Mouse (Mus musculus): ENCODE data around the gene Ylpm1. TPM values are rescaled to one million over a fixed set of nuclear protein-coding genes. Genes with fewer than 3 reads are reported as not detected.

The Ylpm1 gene
- total RNA-seq, 2 experiments from 2014 or later = 14.7 to 15.6 TPM

DNA sequence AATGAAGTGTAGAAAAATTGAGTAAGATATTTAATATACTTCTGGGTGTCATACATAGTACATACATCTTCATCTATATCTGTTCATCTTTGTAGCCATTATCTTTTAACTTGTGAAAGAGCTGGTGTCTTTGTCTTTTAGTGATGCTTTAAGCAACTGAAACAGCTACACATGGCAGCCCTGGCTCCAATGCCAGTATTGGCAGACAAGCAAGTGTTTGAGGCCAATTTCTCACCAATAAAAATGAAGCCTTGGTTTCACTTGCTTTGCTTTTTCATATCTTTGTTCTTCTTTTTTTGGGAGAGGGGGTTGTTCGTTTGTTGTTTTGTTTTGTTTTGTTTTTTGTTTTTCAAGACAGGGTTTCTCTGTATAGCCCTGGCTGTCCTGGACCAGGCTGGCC lies 10.1 kb downstream of the Ylpm1 start:
- no peak for DNase-seq
- intact Hi-C loops (cut with DNase I) = no loop called here

DNA sequence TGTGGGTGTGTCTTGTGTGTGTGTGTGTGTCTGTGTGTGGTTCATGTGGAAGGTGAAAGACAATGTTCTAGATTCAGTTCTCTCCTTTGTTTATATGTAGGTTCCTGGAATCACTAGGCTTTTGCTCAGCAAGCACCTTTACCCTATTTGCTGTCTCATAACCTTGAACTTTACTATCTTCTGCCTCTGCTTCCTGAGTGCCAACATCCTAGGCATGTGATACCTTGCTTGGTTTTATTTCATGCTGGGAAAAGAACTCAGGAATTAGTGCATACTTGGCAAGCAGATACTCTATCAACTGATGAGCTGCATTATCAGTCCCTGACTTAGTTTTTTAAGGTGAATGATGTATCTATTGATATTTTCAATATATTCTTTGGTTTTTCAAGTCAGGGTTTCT lies 10.9 kb downstream of the Ylpm1 start:
- intact Hi-C loops (cut with DNase I) = no loop called here

DNA sequence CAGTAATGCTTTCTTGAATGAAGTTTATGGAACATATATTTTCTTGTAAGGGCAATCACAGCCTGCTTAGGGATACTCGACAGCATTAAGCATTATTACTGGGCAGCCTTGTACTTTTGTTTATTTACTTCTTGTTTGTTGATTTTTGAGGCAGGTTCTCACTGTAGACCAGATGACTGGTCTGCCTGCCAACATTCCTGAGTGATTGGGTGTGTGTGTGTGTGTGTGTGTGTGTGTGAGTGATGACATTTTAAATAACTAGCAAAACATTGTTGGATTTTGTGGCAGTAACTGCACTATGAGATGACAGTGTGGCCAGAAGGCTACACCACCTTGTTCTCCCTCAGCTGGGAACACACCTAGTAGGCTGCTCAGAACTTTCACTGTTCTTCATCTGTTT lies 13.7 kb downstream of the Ylpm1 start:
- DNase-seq = no peak
- intact Hi-C loops (cut with DNase I) = no loop called here

More for the DNA sequence above, 10.9 kb downstream of the Ylpm1 start:
- DNase-seq = no peak

DNA sequence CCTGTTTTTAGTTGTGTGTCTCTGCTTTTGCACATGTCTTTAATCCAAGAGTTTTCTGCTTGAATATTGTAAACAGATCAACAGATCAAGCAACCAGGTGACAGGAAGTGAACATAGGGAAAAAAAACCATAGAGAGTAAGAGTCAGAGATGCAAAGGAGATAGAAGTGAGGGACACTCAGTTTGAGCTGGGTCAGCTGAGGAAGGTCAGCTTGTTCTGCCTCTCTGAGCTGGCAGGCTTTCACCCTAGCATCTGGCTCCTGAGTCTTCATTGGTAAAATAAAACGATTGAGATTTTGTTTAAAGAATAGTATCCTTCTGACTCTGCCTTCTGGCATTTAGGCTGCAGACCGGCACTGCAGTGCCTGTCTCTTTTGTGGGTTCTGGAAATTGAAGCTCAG lies 14.4 kb downstream of the Ylpm1 start:
- DNase-seq = no peak
- intact Hi-C loops (cut with DNase I) = no loop called here

DNA sequence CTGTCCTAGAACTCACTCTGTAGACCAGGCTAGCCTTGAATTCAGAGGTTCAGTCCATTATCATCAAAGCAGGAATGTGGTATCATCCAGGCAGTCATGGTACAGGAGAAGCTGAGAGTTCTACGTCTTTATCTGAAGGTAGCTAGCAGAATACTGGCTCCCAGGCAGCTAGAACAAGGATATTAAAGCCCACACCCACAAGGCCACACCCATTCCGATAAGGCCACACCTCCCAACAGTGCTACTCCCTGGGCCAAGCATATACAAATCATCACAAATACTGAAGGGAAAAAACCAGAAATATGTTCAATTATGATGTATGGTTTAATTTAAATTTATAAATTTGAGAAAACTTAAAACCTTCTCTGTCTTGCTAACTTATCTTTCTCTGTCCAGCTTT lies 16.1 kb downstream of the Ylpm1 start:
- DNase-seq = no peak
- intact Hi-C loops (cut with DNase I) = no loop called here

DNA sequence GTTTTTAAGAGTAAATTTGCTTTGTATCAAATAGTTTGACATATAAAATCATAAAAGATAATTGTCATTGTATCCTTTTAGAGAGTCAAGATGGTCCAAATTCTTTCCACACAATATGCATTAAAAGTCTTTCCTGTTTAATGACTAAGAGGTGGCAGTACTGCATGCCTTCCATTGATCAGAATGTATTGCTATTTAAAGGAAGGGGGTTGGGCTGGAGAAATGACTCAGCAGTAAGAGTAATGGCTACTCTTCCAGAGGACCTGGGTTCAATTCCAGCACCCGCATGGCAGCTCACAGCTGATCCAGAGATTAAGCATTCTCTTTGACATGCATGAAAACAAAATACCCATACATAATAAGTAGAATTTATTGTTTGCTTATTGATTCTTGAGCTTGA lies 25.9 kb downstream of the Ylpm1 start:
- DNase-seq = no peak
- intact Hi-C loops (cut with DNase I) = no loop called here

DNA sequence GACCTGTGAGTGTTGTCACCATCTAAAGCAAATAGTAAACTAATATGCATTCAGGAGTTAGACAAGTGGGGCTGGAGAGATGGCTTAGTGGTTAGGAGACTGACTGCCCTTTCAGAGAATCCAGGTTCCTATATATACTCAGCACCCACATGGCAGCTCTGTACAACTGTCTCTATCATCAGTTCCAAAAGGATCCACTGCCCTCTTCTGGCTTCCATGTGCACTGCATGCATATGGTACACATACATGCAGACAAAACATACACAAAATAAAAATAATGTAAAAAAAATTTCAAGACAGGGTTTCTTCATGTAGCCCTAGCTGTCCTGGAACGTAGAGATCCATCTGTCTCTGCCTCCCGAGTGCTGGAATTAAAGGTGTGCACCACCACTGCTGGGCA lies 36.6 kb downstream of the Ylpm1 start:
- intact Hi-C loops (cut with DNase I) = loop anchor here (10.0 kb wide), 1 partner anchor 248 kb away; no protein-coding TSS in a partner anchor
- no peak for DNase-seq

DNA sequence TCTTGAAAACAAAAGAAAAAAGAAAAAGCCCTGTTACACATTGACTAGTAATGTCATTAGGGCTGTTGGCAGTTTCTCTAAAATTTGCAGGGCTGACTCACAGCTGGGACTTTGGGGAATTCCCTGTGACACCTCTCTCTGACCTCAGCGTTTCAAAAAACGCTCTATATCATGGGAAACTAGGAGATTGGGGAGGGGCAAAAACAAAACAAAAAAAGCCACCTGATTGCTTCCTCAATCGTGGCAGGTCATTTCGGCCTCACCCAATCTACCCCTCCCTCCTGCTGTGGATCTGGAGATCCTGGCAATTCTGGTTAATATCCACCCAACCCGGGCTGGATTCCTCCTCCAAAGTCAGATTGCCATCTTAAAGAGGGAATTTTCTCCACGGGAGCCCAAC lies 55.1 kb downstream of the Ylpm1 start:
- DNase-seq = no peak
- intact Hi-C loops (cut with DNase I) = no loop called here

DNA sequence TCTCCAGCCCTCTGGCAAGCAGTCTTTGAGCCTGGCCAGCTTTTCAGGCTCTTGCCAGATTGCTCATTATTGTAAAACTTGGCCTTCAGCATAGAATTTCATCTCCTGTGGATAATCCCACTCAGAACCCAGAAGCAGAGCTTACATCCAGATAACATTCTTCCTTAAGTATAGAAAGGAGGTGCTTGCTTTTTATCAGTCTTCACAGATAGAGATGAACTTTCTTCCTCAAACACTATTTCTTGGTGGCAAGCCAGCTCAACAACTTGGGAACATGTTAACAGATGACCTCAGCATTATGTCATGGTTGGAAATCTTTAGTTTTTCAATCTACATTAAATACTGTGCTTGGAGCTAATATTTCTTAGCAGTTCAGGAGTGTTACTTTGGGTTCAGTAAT lies 74.9 kb downstream of the Ylpm1 start:
- DNase-seq = no peak
- intact Hi-C loops (cut with DNase I) = no loop called here

DNA sequence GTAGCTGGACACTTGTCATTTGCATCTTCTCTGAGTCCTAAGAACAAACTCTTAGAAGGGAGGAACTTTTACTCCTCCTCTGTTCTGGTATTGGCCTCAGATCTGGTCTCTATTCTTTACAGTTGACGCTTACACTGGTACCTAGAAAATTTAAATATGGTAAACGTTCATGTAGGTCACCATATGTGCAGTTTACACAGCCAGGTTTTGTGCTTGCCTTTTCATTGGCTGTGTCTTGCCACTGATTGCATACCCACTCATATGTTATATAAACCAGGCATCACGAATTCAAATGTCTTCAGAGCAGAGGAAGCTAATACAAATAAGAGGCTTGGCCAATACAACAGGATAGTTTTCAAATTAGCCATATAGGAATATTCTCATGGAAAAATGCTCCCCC lies 81.0 kb downstream of the Ylpm1 start:
- intact Hi-C loops (cut with DNase I) = no loop called here
- DNase-seq = no peak

DNA sequence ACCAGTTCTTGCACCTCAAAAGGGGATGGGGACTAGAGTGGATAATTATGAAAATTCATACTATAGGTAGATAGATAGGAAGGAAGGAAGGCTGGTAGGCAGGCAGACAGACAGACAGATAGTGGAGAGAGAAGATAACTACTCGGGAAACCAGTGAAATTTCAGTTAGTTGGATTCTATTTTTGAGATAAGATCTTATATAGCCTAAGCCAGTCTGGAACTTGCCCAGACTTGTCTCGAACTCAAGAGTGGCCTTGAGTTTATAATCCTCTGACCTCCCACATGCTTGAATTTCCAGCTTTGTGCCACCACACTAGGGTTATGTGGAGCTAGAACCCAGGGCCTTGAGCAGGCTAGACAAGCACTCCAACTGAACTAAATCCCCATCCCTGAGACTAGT lies 88.1 kb downstream of the Ylpm1 start:
- DNase-seq = no peak
- intact Hi-C loops (cut with DNase I) = no loop called here

DNA sequence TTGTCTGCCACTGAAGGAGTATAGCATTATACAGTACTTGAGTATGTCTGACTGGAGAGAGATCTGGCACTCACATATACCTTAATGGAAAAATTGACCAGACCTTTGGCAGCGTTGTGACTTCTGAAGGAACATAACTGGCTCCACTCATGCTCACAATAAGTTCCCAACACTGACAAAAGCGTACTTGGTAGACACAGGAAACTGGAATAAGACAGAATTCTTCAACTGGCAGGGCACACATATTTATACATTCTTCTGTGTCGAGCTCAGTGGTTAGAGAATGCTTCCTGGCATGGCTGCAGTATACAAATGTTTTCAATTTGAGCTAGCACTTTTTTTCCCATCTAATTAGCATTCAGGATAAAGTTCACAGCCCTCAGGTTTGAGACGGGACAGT lies 88.8 kb downstream of the Ylpm1 start:
- DNase-seq = no peak
- intact Hi-C loops (cut with DNase I) = no loop called here

DNA sequence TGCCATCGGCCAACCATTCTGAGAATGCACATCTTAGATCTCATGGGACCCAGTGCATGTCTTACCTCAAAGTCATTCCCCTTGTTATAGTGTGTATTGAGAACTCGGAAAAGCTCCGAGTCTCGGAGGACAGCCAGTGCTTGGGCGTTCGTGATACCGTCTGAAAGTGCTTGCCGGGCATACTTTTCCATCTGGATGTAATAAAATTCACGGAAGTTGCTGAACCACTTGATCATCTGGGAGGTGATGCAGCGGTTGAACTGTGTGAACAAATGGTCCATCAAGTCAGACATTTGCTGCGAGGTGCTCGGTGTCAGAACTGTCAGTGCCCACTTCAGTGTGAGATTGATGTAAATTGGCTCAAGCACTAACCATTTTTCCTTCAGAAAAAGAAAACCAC lies 91.7 kb downstream of the Ylpm1 start:
- DNase-seq = no peak
- intact Hi-C loops (cut with DNase I) = no loop called here

DNA sequence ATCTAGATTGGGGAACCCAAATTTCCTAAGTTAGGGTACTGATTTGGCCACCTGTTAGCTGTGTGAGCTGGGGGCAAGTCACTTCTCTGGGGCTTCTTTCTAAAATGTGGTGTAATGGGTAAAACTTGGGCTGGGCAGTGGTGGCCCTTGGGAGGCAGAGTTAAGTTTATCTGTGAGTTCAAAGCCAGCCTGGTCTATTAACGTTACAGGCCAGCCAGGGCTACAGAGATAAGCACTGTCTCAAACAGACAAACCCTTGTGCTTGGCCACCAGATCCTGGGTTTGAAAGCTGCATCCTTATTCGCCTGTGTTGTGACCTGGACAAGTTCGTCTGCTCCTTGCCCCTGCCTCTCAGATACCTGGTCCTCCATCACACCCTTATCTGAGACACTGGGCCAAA lies 95.1 kb downstream of the Ylpm1 start:
- DNase-seq = no peak
- intact Hi-C loops (cut with DNase I) = loop anchor here (5.0 kb wide), 1 partner anchor 216 kb away; no protein-coding TSS in a partner anchor

DNA sequence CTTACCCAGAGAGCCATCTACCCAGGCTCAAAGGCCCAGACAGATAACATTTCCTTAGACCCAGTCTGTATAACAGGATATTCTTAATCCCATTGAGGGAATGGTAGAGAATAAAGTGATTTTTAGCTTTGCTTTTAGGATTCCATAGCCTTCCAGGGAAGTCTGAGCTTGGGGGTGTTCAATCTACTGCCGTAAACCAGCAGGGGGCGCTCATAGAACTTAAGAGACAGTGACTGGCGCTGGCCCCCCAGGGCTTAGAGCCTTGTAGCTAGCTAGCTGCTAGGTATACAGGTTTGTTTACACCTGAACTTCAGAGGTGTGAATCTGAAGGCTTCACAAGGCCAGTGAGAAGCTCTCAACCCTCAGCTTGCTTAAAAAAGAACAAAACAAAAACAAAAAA lies 96.1 kb downstream of the Ylpm1 start:
- DNase-seq = peak in 1 of 2 experiments; percentile 65
- intact Hi-C loops (cut with DNase I) = loop anchor here (5.0 kb wide), 1 partner anchor 215 kb away; no protein-coding TSS in a partner anchor

DNA sequence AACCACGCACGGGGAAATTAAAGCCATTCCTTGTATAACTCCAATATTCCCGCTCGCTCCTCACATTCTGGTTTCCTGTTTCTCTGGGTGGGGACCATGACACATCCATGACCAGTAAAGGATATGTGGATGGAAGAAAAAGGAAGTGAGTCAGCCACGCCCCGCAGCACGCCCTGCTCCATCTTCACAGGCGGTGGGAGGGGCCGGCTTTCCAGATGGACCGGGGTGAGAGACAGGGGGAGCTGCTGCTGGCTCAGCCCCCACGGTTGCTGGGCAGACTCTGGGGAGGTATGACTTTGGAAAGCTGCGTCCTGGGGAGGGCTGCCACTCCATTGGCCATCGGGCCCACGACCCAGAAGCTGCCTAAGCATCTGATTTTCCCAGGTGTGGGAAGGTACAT lies 97.9 kb downstream of the Ylpm1 start:
- intact Hi-C loops (cut with DNase I) = loop anchor here (5.0 kb wide), 1 partner anchor 213 kb away; no protein-coding TSS in a partner anchor
- peak; percentile 46 to 49 for DNase-seq

DNA sequence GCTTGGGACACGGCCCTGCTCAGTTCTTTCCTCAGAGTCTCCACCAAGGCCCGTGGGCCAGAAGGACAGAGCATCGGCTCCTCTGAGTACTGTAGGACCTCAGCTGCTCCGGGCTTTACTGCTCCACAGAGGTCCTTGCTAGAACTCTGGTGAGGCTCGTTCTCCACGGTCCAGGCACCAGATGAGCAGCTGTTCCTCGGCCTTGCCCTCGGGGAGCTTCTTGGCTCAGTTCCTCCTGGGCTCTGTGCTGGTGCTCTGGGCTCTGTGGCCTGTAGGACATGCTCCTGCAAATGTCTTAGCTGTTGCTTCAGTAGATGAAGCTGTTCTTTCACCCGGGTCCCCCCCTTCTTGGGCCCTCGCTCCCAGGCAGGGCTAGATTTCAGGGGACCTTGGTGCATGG lies 98.6 kb downstream of the Ylpm1 start:
- intact Hi-C loops (cut with DNase I) = loop anchor here (5.0 kb wide), 1 partner anchor 213 kb away; no protein-coding TSS in a partner anchor
- peak; percentile 50 to 59 for DNase-seq

DNA sequence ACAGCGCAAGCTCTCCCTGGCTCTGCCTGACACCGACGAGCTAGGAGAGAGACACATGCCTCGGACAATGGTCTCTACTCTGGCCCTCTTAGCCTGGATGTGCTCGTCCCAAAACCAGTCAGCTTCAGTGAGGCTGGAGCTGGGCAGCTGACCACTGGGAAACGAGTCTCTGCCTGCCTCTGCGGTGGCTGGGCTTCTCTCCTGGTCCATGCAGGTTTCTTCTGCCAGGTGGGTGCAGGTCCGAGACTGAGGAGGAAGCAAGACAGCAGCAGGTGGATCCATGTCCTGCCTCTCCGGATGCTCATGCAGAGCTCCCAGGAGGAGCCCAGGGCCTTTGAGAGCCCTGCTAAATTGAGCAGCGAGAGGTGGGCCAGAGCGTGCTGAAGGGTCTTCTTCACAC lies 99.0 kb downstream of the Ylpm1 start:
- intact Hi-C loops (cut with DNase I) = no loop called here
- DNase-seq = no peak

DNA sequence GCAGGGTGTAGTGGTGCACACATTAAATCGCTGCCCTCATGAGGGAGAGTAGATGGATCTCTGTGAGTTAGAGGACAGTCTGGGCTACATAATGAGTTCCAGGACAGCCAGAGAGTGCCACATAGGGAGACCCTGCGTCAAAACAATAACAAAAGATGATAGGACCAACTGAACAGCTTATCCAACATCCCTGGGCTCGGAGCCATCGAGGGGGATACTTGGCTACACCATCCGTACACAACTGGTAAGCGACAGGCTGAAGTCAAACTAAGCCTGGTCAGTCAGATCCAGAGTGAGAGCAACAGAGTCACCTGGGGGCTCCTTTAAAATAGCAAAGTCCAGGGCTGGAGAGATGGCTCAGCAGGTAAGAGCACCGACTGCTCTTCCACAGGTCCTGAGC lies 99.7 kb downstream of the Ylpm1 start:
- no peak for DNase-seq
- intact Hi-C loops (cut with DNase I) = no loop called here

DNA sequence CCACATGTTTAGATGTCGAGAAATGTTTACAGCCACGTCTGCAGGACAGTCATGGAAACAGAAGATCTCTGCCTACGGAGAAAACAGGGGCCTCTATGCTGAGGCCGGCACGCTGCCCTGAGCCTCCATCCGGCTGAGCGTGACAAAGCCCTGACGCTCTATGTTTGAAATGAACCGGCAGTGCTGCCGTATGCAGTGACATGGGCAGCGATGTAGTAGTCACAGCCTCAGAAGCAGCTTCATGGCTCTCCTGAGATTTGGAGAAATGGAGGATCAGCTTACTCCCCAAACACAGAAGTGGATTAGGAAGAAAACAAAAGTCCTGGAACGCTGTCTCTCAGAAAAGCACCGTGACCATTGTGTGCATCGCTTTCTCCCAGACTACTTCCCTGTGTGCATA lies 104.9 kb downstream of the Ylpm1 start:
- no peak for DNase-seq
- intact Hi-C loops (cut with DNase I) = no loop called here

DNA sequence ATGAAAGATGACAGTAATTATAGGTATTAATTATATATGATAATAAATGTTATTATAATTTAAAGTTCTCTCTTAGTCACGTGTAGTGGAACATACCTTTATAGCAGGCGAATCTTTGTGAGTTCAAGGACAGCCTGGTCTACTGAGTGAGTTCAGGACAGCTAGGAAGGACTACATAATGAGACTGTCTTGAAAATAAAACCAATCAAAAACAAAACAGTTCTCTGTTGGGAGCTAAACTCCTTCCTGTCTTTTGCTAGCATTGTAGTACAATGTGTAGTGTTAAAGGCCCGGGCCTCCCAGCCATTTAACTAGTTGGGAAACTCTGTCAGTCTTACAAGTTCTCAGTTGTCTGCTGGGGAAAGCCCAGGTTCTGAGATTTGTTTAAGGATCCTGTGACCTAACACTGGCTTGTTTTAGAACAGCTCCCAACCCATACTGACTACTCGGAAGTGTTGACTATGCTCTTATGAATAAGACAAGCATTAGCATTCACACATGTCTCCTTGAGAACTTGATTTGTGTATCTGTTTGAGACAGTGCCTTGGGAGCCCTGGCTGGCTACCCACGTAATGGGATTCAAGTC lies 105.5 kb downstream of the Ylpm1 start:
- intact Hi-C loops (cut with DNase I) = no loop called here

DNA sequence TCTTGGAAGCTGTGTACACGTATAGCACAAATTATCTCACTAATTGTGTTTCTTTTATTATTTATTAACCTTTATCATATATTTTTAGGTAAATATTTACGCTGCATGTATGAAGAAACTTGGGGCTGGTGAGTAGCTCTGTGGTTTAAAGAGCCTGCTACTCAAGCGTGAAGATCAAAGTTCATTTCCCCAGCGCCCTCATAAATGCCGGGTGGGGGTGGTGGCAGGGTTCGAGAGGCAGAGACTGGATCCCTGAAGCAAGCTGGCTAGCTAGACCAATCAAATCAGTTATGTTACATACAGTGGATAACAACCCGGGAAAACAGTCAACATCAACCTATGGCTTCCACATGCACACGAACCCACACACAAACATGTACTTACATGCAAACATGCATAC lies 107.0 kb downstream of the Ylpm1 start:
- no peak for DNase-seq
- intact Hi-C loops (cut with DNase I) = no loop called here

More for the DNA sequence above, 105.5 kb downstream of the Ylpm1 start:
- DNase-seq = no peak

DNA sequence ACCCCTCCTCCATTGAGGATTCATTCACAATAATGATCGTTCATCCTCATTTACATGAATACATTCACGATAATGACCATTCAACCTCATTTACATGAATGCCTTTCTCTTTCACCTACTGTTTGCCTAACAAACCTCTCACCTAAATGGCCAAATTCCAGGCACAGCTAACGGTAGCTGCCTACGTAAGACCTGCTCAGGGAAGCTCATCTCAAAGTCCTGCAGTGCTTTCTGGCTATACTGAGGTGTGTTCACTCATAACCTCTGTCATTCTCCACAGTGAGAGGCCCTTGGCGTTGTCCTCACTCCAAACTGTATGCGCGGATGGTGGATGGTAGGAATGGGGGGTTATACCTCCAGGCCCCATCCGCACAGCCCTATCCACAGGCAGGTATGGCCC lies 108.7 kb downstream of the Ylpm1 start:
- intact Hi-C loops (cut with DNase I) = no loop called here
- DNase-seq = no peak
